ENCODE assay signal across 15 mouse cellular contexts in genomic region chr3:138804104-138805048, GRCm38 (mm10).
DNase-seq lines count a peak whose midpoint lies in the region; ATAC-seq and TF ChIP-seq lines count a peak whose summit lies in the region.
"Had no signal": no experiment of that assay in that cellular context is flagged by ENCODE, and none has a peak within 500 bp of the region (broad histone marks: within the 10 kb centered on the region; RNA-seq: fewer than 3 reads in every experiment).

No protein-coding gene starts in this region.

- H3K4me3 ChIP-seq in left cerebral cortex, adult 2 months = no peak overlapping the region
- H3K4me3 ChIP-seq: erythroblast, embryonic 14.5 days; heart, embryonic 10.5 days; intestine, embryonic 15.5 days had no signal

- intact Hi-C loops in left cerebral cortex, adult 2 months (cut with DNase I) = no loop called here
- intact Hi-C loops in left cerebral cortex, postnatal 4 days (cut with DNase I) = no loop called here

- DNase-seq in adrenal gland, adult 2 months = peak; percentile 26
- DNase-seq in adrenal gland, postnatal 25 days = no peak
- no peak for DNase-seq in left cerebral cortex, adult 2 months (ENCODE audit: extremely low spot score in 1 of 2, low spot score in 2 of 2)
- DNase-seq in left cerebral cortex, postnatal 4 days = no peak
- DNase-seq in brain, adult 2 months (ENCODE audit: low read depth, low spot score) = peak; percentile 52
- no peak for DNase-seq in ovary, postnatal 10 days (ENCODE audit: low spot score)
- no peak for DNase-seq in layer of hippocampus, adult 11-12 months (ENCODE audit: low spot score)
- DNase-seq: liver; lung, adult 18-20 months; lung, postnatal 4 days had no signal

- H3K27ac ChIP-seq in left cerebral cortex, adult 2 months = peak overlapping the region; percentile 74
- H3K27ac ChIP-seq: heart, embryonic 10.5 days; intestine, embryonic 15.5 days; kidney, postnatal 0 days had no signal

- TF ChIP-seq CTCF in left cerebral cortex, adult 2 months (IDR thresholded peaks at IDR 0.05) = no peak

- ATAC-seq in megakaryocyte, adult 5-6 weeks (ENCODE audit: poor library complexity, severe bottlenecking) = peak; percentile 80
- ATAC-seq: intestine, embryonic 15.5 days had no signal

Comparison
In these comparisons a context has a peak if more than half of its experiments do, and no peak if none do; other contexts are left out.
1. DNase-seq: peak in adrenal gland, adult 2 months (single experiment) and brain, adult 2 months (single experiment); none in adrenal gland, postnatal 25 days (single experiment), left cerebral cortex, adult 2 months (0 of 2), left cerebral cortex, postnatal 4 days (single experiment), ovary, postnatal 10 days (single experiment) and layer of hippocampus, adult 11-12 months (single experiment).